Mouse (Mus musculus): ENCODE results near the gene Lmx1b. TPM values are rescaled to one million over a fixed set of nuclear protein-coding genes. Genes with fewer than 3 reads are reported as not detected.
A peak's percentile ranks its signal among the peaks of the same experiment; 100 is the strongest.

The Lmx1b gene
- total RNA-seq, 2 experiments from 2014 or later = 0.09 TPM; not detected in 1

GRCm38 (mm10) chr2:33630081-33631021 lies 10.0 kb downstream of the Lmx1b start:
- no peak for DNase-seq

GRCm38 (mm10) chr2:33629641-33630040 lies 10.7 kb downstream of the Lmx1b start:
- no peak for DNase-seq

- DNase-seq = no peak
These were observed 11.5 kb downstream of the Lmx1b start for GRCm38 (mm10) chr2:33628791-33629190.

GRCm38 (mm10) chr2:33627058-33627375 lies 13.3 kb downstream of the Lmx1b start:
- DNase-seq = no peak

GRCm38 (mm10) chr2:33626262-33627057 lies 13.9 kb downstream of the Lmx1b start:
- no peak for DNase-seq

GRCm38 (mm10) chr2:33617670-33618069 lies 22.6 kb downstream of the Lmx1b start:
- no peak for DNase-seq

- peak; percentile 33 for DNase-seq
These were observed 23.9 kb downstream of the Lmx1b start for GRCm38 (mm10) chr2:33616411-33616843.

GRCm38 (mm10) chr2:33615843-33616344 lies 24.4 kb downstream of the Lmx1b start:
- DNase-seq = no peak

GRCm38 (mm10) chr2:33605487-33606256 lies 34.6 kb downstream of the Lmx1b start:
- no peak for DNase-seq

GRCm38 (mm10) chr2:33604846-33605486 lies 35.3 kb downstream of the Lmx1b start:
- DNase-seq = no peak

GRCm38 (mm10) chr2:33600520-33600919 lies 39.8 kb downstream of the Lmx1b start:
- DNase-seq = no peak

- DNase-seq = no peak
These were observed 42.9 kb downstream of the Lmx1b start for GRCm38 (mm10) chr2:33597384-33597783.

- no peak for DNase-seq
These were observed 45.3 kb downstream of the Lmx1b start for GRCm38 (mm10) chr2:33595085-33595423.

GRCm38 (mm10) chr2:33594181-33595084 lies 45.9 kb downstream of the Lmx1b start:
- DNase-seq = no peak

GRCm38 (mm10) chr2:33592931-33593555 lies 47.3 kb downstream of the Lmx1b start:
- no peak for DNase-seq

- DNase-seq = no peak
These were observed 51.0 kb downstream of the Lmx1b start for GRCm38 (mm10) chr2:33589280-33589679.

GRCm38 (mm10) chr2:33584937-33585910 lies 55.1 kb downstream of the Lmx1b start:
- no peak for DNase-seq

- no peak for DNase-seq
These were observed 56.5 kb downstream of the Lmx1b start for GRCm38 (mm10) chr2:33583761-33584160.

- DNase-seq = no peak
These were observed 57.0 kb downstream of the Lmx1b start for GRCm38 (mm10) chr2:33583317-33583716.
